Mouse (Mus musculus) forebrain, embryonic 16.5 days (tissue): ENCODE data around the gene Hivep3. TPM values are rescaled to one million over a fixed set of nuclear protein-coding genes. Genes with fewer than 3 reads are reported as not detected.

Experiments used
- ATAC-seq: fragments of 200-750 bp; cut with Nextera tagmentation; 2 replicates; pipeline ENCODE4 v1.8.0; 2017; ENCODE audit warnings: mild to moderate bottlenecking, moderate library complexity
- H3K27ac ChIP-seq: fragments of 300-500 bp; sonication (generic); 2 replicates; pipeline ENCODE4 v1.5.1; 2014; ENCODE audit warnings: low read length, control low read depth
- H3K27me3 ChIP-seq: fragments of 300-500 bp; sonication (generic); replicated peaks from 2 replicates; pipeline ENCODE4 v1.6.1; 2014; ENCODE audit warnings: low read length; ENCODE audit not compliant: control insufficient read depth, insufficient read depth
- H3K36me3 ChIP-seq: fragments of 300-500 bp; sonication (generic); 2 replicates; pipeline ENCODE4 v1.6.1; 2014; ENCODE audit not compliant: control insufficient read depth, insufficient read depth
- H3K4me1 ChIP-seq: fragments of 300-500 bp; sonication (generic); replicated peaks from 2 replicates; pipeline ENCODE4 v1.6.1; 2014; ENCODE audit warnings: low read length; ENCODE audit not compliant: control insufficient read depth, insufficient read depth
- H3K4me2 ChIP-seq: fragments of 300-500 bp; sonication (generic); 2 replicates; pipeline ENCODE4 v1.6.1; 2014; ENCODE audit warnings: mild to moderate bottlenecking, low read length, control low read depth
- H3K4me3 ChIP-seq: fragments of 300-500 bp; sonication (generic); replicated peaks from 2 replicates; pipeline ENCODE4 v1.5.1; 2014; ENCODE audit warnings: mild to moderate bottlenecking, low read length, control low read depth
- H3K9ac ChIP-seq: fragments of 300-500 bp; sonication (generic); replicated peaks from 2 replicates; pipeline ENCODE4 v1.6.1; 2014; ENCODE audit warnings: low read depth, low read length, control low read depth
- H3K9me3 ChIP-seq: fragments of 300-500 bp; sonication (generic); 2 replicates; pipeline ENCODE4 v1.6.1; 2016; ENCODE audit warnings: low read length; ENCODE audit not compliant: control insufficient read depth
- WGBS: fragments of 180-500 bp; shearing (Covaris S2); extraction: QIAGEN DNeasy Blood & Tissue Kit; methylation state at CpG from one replicate; pipeline ENCODE4 v1.1.7; 2014; 5-methylcytosine and 5-hydroxymethylcytosine counted together
- polyA plus RNA-seq: library from polyadenylated mRNA; unstranded; fragments of >200 nt; fragmentation: Nextera tagmentation; extraction: Ambion mirVana; gene quantifications from 2 replicates; pipeline ENCODE4 v1.2.1, GENCODE M21; 2015

Gene Hivep3
- polyA plus RNA-seq, 1 experiment from 2014 or later, result 26.4 TPM

DNA sequence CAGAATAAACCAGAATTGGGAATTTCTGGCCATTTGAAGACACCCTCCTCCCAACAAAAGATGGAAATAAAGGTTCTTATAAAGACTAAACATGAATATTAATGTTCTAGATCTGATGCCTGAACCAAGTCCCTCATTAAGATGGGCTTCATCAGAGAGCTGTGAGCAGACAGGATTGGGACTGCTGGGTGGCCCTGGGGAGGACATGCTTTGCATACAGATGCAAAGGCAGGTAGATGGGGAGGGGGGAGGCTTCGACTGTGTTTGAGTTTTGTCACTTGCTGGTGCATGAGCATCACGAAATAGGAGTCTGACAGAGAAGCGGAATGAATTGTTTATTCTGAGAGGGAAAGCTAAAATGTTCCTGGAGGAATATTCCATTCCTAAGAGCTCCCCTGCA, 12.1 kb upstream of the Hivep3 start:
- ATAC-seq, result peak; percentile 79
- WGBS, result 56% methylated on average over 3 of the region's 3 CpGs

DNA sequence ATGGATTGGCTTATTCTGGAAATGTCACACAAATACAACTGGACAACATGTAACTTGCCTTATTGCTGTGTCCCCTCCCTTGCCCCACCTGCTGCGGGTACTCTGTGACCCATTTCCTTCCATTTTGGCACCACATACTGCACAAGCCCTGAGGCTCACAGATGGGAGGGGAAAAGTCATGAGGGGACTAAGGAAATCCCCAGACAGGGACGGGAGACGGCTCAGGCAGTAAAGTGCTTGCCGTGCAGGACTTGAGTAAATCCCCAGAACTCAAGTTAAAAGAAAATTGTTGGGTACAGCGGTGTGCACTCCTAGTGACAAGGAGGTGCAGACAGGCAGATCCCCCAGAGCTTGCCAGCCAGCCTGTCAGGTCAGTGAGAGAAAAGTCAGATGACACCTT, 7.5 kb upstream of the Hivep3 start:
- H3K4me2 ChIP-seq, result no peak overlapping the region
- WGBS, result 79% methylated on average over 5 of the region's 5 CpGs
- no peak for ATAC-seq
- H3K36me3 ChIP-seq, result no peaks in the 10 kb centered on the region
- peaks cover 9% of the 10 kb centered on the region for H3K4me1 ChIP-seq
- no peak overlapping the region for H3K27ac ChIP-seq
- H3K27me3 ChIP-seq, result no peaks in the 10 kb centered on the region
- H3K9ac ChIP-seq, result no peak overlapping the region
- no peaks in the 10 kb centered on the region for H3K9me3 ChIP-seq
- no peak overlapping the region for H3K4me3 ChIP-seq

More for the DNA sequence above, 12.1 kb upstream of the Hivep3 start:
- Histone ChIP-seq H3K4me3 (no peak overlapping the region), H3K4me2 (no peak overlapping the region), H3K4me1 (peaks cover 16% of the 10 kb centered on the region), H3K36me3 (no peaks in the 10 kb centered on the region), H3K9ac (no peak overlapping the region), H3K9me3 (no peaks in the 10 kb centered on the region), H3K27me3 (no peaks in the 10 kb centered on the region), H3K27ac (peak overlapping the region; percentile 10; the same call in 1 of the 2 replicates)

- peaks cover 1% of the 10 kb centered on the region; the same call in 1 of the 2 replicates for H3K4me1 ChIP-seq
- H3K9ac ChIP-seq, result no peak overlapping the region
- H3K27me3 ChIP-seq, result no peaks in the 10 kb centered on the region; the same call in 1 of the 2 replicates
- H3K36me3 ChIP-seq, result no peaks in the 10 kb centered on the region
- WGBS, result 73% methylated on average over 2 of the region's 2 CpGs
- no peak for ATAC-seq
- H3K9me3 ChIP-seq, result no peaks in the 10 kb centered on the region
- H3K27ac ChIP-seq, result no peak overlapping the region
- no peak overlapping the region for H3K4me2 ChIP-seq
- no peak overlapping the region for H3K4me3 ChIP-seq
Observed at GRCm38 (mm10) chr4:119727871-119728270, 5.7 kb upstream of the Hivep3 start.

DNA sequence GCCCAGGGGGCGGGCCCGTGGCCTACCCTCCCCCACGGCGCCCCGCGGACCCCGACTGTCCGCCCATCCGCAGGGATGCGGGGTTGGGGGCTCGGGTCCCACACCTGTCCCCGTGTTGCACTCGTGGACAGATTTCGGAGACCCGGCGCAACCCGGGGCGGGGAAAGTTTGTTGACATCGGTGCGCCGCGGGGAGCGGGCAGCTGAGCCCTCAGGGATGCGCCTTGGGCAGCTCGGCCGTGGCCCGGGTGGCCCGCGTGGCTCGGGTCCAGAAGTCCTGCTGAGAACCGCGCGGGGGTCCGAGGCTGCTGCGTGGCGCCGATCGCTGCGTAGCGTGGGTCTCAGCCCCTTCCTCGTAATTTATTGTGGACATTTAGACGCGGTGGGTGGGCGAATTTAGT, 358 bp downstream of the Hivep3 start:
- Histone ChIP-seq H3K9ac (peak overlapping the region; percentile 74), H3K27me3 (peaks cover 5% of the 10 kb centered on the region; the same call in 1 of the 2 replicates), H3K36me3 (no peaks in the 10 kb centered on the region), H3K4me3 (peak overlapping the region; percentile 82), H3K9me3 (no peaks in the 10 kb centered on the region), H3K4me2 (peak overlapping the region; percentile 97), H3K4me1 (peaks cover 13% of the 10 kb centered on the region), H3K27ac (0 out of 2 replicates have a peak overlapping the region, but pooled peaks have one; percentile 13)
- ATAC-seq, result no peak; the same call in 1 of the 2 replicates
- under 1% methylated on average over 42 of the region's 44 CpGs for WGBS

DNA sequence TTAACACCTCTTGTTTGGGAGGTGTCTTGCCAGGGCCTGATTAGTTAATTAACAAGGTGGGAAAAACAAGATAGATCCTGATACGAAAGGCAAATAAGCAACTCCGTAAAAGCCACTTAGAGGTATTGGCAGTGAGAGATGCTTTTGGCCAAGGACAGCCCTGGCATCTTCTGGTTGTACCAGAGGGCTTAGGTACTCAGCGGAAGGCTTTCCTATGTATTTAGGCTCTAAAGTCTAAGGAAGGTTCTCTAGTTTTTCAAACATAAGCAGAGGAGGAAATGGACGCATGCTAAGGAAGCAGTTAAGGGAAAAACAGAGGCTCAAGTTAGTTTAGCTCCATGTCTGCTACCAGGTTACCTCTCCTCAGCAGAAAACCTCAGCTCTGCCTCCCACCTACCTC, 768 bp downstream of the Hivep3 start:
- no peaks in the 10 kb centered on the region for H3K36me3 ChIP-seq
- WGBS, result 10% methylated on average over 4 of the region's 4 CpGs
- peaks cover 13% of the 10 kb centered on the region for H3K4me1 ChIP-seq
- peaks cover 5% of the 10 kb centered on the region; the same call in 1 of the 2 replicates for H3K27me3 ChIP-seq
- no peak for ATAC-seq
- H3K4me2 ChIP-seq, result peak overlapping the region; percentile 97
- H3K27ac ChIP-seq, result no peak overlapping the region
- peak overlapping the region; percentile 82 for H3K4me3 ChIP-seq
- peak overlapping the region; percentile 74 for H3K9ac ChIP-seq
- no peaks in the 10 kb centered on the region for H3K9me3 ChIP-seq

- WGBS, result 58% methylated on average over 4 of the region's 4 CpGs
Observed at GRCm38 (mm10) chr4:119738641-119739040, 5.1 kb downstream of the Hivep3 start.

DNA sequence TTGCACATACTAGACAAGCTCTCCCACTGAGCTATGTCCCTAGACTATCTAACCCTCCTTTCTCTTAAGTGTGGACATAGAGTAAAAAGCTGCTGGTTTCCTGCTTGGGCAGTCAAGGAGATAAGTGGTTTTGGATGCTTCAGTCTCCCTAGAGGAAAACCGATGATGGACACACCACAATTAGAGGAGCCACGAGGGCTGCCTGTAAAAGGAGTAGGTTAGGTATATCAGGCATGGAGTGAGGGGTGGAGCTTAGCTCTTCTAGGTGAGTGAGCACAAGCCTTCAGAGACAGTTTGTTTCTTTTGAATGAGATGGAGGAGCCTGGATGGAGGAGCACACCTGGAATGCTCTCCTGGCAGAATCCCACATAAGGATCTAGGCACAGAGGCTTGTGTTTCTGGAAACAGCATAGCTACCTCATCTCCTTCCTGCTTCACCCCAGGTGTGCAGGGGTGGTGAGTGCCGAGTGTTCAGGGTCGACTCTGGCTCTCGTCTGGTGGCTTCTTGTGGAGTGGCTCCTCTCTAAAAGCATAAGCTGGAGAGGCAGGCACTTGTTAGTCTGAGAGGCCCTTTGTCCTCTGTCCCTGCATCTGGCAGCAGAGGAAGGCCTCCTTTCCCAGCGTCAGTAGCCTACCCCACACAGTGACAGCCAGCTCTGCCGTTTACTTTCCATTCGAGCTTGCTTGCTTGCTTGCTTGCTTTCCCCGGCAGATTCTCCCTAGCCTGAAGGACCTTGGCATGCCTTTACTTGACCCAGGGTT, 5.9 kb downstream of the Hivep3 start:
- no peak for ATAC-seq
- no peak overlapping the region for H3K9ac ChIP-seq
- H3K36me3 ChIP-seq, result no peaks in the 10 kb centered on the region
- H3K4me3 ChIP-seq, result no peak overlapping the region
- H3K27ac ChIP-seq, result no peak overlapping the region
- H3K4me2 ChIP-seq, result no peak overlapping the region
- peaks cover 2% of the 10 kb centered on the region; the same call in 1 of the 2 replicates for H3K4me1 ChIP-seq
- 36% methylated on average over 9 of the region's 9 CpGs for WGBS
- no peaks in the 10 kb centered on the region for H3K9me3 ChIP-seq
- peaks cover 4% of the 10 kb centered on the region; the same call in 1 of the 2 replicates for H3K27me3 ChIP-seq

More at GRCm38 (mm10) chr4:119738641-119739040, 5.1 kb downstream of the Hivep3 start:
- H3K36me3 ChIP-seq, result no peaks in the 10 kb centered on the region
- no peak overlapping the region for H3K9ac ChIP-seq
- no peaks in the 10 kb centered on the region for H3K9me3 ChIP-seq
- H3K4me3 ChIP-seq, result no peak overlapping the region
- no peak overlapping the region for H3K4me2 ChIP-seq
- H3K27me3 ChIP-seq, result peaks cover 5% of the 10 kb centered on the region; the same call in 1 of the 2 replicates
- H3K27ac ChIP-seq, result no peak overlapping the region
- no peak for ATAC-seq
- H3K4me1 ChIP-seq, result peaks cover 7% of the 10 kb centered on the region; the same call in 1 of the 2 replicates

DNA sequence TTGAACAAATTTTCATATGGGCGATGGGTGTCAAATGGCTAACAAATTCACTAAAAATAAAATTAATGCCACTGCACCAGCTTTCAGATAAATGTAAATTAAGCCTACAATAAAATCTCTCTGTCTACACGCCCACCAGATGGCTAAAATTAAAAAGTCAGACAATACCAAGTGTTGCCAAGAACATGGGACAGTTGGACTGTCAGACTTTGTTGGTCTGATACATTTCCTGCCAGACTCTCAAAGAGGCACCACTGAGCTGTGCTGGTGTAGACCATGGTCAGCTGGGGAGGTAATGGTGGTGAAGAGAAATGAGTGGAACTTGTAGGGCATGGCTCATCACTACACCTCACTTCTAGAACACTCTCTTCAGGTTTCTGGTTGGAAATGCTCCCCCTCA, 14.8 kb downstream of the Hivep3 start:
- no peak for ATAC-seq
- WGBS, result 84% methylated on average over 2 of the region's 2 CpGs

GRCm38 (mm10) chr4:119750157-119750556, 16.6 kb downstream of the Hivep3 start:
- WGBS, result 34% methylated on average over 4 of the region's 4 CpGs
- no peaks in the 10 kb centered on the region for H3K4me1 ChIP-seq
- H3K27me3 ChIP-seq, result no peaks in the 10 kb centered on the region
- no peaks in the 10 kb centered on the region for H3K9me3 ChIP-seq
- H3K9ac ChIP-seq, result no peak overlapping the region
- no peaks in the 10 kb centered on the region for H3K36me3 ChIP-seq
- no peak overlapping the region for H3K4me2 ChIP-seq
- no peak overlapping the region for H3K27ac ChIP-seq
- no peak for ATAC-seq
- H3K4me3 ChIP-seq, result no peak overlapping the region

More for the DNA sequence above, 14.8 kb downstream of the Hivep3 start:
- no peaks in the 10 kb centered on the region for H3K4me1 ChIP-seq
- H3K4me2 ChIP-seq, result no peak overlapping the region
- H3K4me3 ChIP-seq, result no peak overlapping the region
- H3K36me3 ChIP-seq, result no peaks in the 10 kb centered on the region
- H3K27me3 ChIP-seq, result no peaks in the 10 kb centered on the region
- H3K9ac ChIP-seq, result no peak overlapping the region
- no peaks in the 10 kb centered on the region for H3K9me3 ChIP-seq
- no peak overlapping the region for H3K27ac ChIP-seq
